Mouse (Mus musculus) spleen, adult 2 months (tissue): ENCODE data around the gene 1700013F07Rik. TPM values are rescaled to one million over a fixed set of nuclear protein-coding genes. Genes with fewer than 3 reads are reported as not detected.

Experiments
- DNase-seq, 2 experiments: peaks; one replicate each; pipeline versions ENCODE4 v3.0.0 to v3.0.0-alpha.2; 2012 to 2021; ENCODE audit warnings: low spot score in 2 of 2, low read depth in 1 of 2
- H3K27ac ChIP-seq: fragments of 200-500 bp; 2 replicates; pipeline ENCODE4 v1.5.1; 2012; ENCODE audit warnings: low read length, inconsistent platforms; ENCODE audit not compliant: insufficient read depth
- H3K27me3 ChIP-seq: fragments of 200-500 bp; 2 replicates; pipeline ENCODE4 v1.6.1; 2012; ENCODE audit warnings: mild to moderate bottlenecking, moderate library complexity, low read length, inconsistent platforms; ENCODE audit not compliant: control insufficient read depth, insufficient read depth
- H3K36me3 ChIP-seq: fragments of 200-500 bp; 2 replicates; pipeline ENCODE4 v1.6.1; 2012; ENCODE audit warnings: mild to moderate bottlenecking, low read length, inconsistent platforms; ENCODE audit not compliant: control insufficient read depth, insufficient read depth
- H3K4me1 ChIP-seq: fragments of 200-500 bp; 2 replicates; pipeline ENCODE4 v1.6.1; 2011; ENCODE audit warnings: inconsistent platforms; ENCODE audit not compliant: control insufficient read depth, insufficient read depth, insufficient read length
- H3K4me3 ChIP-seq: fragments of 200-500 bp; 2 replicates; pipeline ENCODE4 v1.5.1; 2011; ENCODE audit warnings: mild to moderate bottlenecking, inconsistent platforms; ENCODE audit not compliant: insufficient read depth, insufficient read length; ENCODE audit errors: extremely low read depth
- CTCF ChIP-seq: fragments of 200-500 bp; IDR thresholded peaks from 2 replicates; pipeline ENCODE4 v1.5.1; 2011; ENCODE audit warnings: mild to moderate bottlenecking, inconsistent platforms; ENCODE audit not compliant: insufficient read depth, insufficient read length, insufficient replicate concordance; ENCODE audit errors: extremely low read depth
- POLR2A ChIP-seq: fragments of 200-500 bp; IDR thresholded peaks from 2 replicates; pipeline ENCODE4 v1.6.1; 2011; ENCODE audit warnings: low read depth, low read length, inconsistent platforms
- WGBS: fragments of 180-500 bp; shearing (Covaris S2); methylation state at CpG from one replicate; pipeline ENCODE4 v1.1.7; 2018; 5-methylcytosine and 5-hydroxymethylcytosine counted together
- polyA plus RNA-seq: library from polyadenylated mRNA; depleted of rRNA; stranded (reverse); fragments of >200 nt; gene quantifications from 2 replicates; pipeline ENCODE4 v1.2.3, GENCODE M21; 2012

1700013F07Rik gene
- polyA plus RNA-seq, 1 experiment, result not detected

DNA sequence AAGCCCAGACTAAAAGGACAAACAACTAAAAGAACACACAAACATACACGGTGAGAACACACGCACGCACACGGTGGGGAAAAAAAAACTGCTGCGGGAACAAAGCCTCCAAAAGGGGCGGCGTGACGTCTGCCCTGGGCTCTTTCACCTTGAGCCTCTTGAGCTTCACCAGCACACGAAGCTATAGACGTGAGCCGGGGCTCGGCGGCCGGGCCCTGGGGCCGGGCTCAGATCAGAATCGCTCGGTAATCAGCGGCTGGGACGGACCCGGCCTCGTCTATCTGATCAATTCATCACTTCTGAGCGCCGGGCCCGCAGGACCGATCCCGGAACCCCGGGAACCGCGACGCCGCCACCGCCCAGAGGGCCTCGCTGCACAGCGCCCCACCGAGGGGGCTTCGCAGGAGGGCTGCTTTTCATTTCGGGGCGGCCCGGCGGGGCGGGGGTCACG, 20.2 kb downstream of the 1700013F07Rik start:
- Histone ChIP-seq H3K4me3 (peak overlapping the region; percentile 61), H3K4me1 (no peaks in the 10 kb centered on the region), H3K27me3 (no peaks in the 10 kb centered on the region), H3K36me3 (peaks cover 12% of the 10 kb centered on the region), H3K27ac (peak overlapping the region; percentile 54)
- DNase-seq, result peak in 1 of 2 experiments; percentile 8
- WGBS, result 1% methylated on average over 40 of the region's 42 CpGs
- TF ChIP-seq POLR2A (no peak), CTCF (no peak)

DNA sequence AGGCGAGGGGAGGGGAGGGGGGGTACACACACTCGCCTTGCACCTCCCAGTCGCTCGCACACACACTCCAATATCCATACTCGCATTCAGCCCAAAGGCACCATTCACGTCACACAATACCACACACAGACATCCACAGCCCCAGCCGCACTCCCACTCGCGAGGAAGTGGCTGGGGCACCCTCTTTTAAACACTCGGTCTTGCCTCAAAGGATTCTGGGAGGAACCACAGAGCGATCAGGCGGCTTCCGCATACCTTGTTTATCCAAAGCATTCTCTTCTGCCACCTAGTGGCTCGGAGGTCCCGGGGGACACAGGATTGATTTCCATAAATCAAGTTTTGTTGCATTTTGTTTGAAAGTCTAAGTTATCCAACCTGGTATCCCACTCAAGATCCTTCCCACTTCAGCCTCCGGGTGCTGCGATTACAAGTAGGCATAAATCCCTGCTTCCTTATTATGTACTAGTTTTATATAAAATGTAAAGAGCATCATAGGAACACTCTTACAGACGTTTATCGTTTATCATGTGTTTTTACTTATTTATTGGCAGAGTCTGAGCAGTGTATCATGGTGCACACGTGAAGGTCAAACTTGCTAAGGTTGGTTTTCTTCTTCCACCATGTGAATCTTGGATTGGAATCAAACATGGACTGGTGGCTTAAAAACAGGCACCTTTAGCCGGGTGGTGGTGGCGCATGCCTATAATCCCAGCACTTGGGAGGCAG, 20.8 kb downstream of the 1700013F07Rik start:
- 17% methylated on average over 22 of the region's 22 CpGs for WGBS
- no peaks in the 10 kb centered on the region for H3K27me3 ChIP-seq

GRCm38 (mm10) chr3:108557888-108558287, 23.9 kb downstream of the 1700013F07Rik start:
- Histone ChIP-seq H3K4me1 (peaks cover 2% of the 10 kb centered on the region; the same call in 1 of the 2 replicates), H3K4me3 (no peak overlapping the region), H3K36me3 (peaks cover 18% of the 10 kb centered on the region), H3K27ac (no peak overlapping the region), H3K27me3 (no peaks in the 10 kb centered on the region)
- TF ChIP-seq CTCF, result no peak
- no peak for DNase-seq
- WGBS, result 90% methylated on average over 4 of the region's 4 CpGs

More for the DNA sequence above, 20.8 kb downstream of the 1700013F07Rik start:
- H3K4me1 ChIP-seq, result no peaks in the 10 kb centered on the region
- peak overlapping the region; percentile 54 for H3K27ac ChIP-seq
- peak overlapping the region; percentile 61 for H3K4me3 ChIP-seq
- TF ChIP-seq POLR2A (peak; percentile 100), CTCF (peak; percentile 47; the same call in 1 of the 2 replicates)
- peak; percentile 92 to 93 for DNase-seq
- peaks cover 14% of the 10 kb centered on the region for H3K36me3 ChIP-seq

GRCm38 (mm10) chr3:108562133-108562730, 28.3 kb downstream of the 1700013F07Rik start, which contains the start of gene Tmem167b:
TSS of gene Tmem167b (minus strand) at chr3:108562466.
- Histone ChIP-seq H3K4me3 (peak within 1 kb of the TSS; percentile 85), H3K27me3 (no peaks in the 10 kb centered on the region), H3K36me3 (peaks cover 16% of the 10 kb centered on the region), H3K4me1 (peaks cover 2% of the 10 kb centered on the region; the same call in 1 of the 2 replicates), H3K27ac (peak within 1 kb of the TSS; percentile 89)
- TF ChIP-seq CTCF (peak; percentile 9; the same call in 1 of the 2 replicates), POLR2A (peak; percentile 52)
- under 1% methylated on average over 44 of the region's 45 CpGs for WGBS
- DNase-seq, result peak; percentile 96 to 97

DNA sequence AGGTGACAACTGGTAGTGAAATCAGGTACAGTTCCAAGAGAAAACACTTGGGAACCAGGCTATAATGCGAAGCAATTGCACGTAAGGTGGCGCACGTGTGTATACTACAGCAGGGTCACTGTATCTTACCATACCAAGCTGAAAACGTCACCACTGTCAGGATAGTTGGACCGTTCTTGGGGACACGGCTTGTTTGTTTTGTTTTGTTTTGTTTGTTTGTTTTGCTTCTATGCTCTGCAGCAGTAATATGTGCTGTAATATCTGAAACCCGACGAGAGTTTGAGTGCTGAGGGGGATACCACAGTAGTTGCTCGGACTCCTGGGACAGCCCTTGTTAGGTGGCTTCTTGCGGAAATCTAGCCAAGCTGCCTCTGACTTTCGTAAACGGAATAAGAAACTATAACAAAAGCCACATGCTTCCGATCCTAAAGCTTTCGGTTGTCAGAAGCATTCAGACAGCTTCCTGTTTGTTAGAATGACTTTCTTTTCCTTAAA, 28.9 kb downstream of the 1700013F07Rik start:
- peak; percentile 27 to 31 for DNase-seq
- H3K27ac ChIP-seq, result peak overlapping the region; percentile 77
- H3K4me1 ChIP-seq, result peaks cover 2% of the 10 kb centered on the region; the same call in 1 of the 2 replicates
- no peaks in the 10 kb centered on the region for H3K27me3 ChIP-seq
- TF ChIP-seq POLR2A (no peak), CTCF (no peak)
- H3K4me3 ChIP-seq, result peak overlapping the region; percentile 29
- peaks cover 15% of the 10 kb centered on the region for H3K36me3 ChIP-seq
- WGBS, result under 1% methylated on average over 15 of the region's 15 CpGs

DNA sequence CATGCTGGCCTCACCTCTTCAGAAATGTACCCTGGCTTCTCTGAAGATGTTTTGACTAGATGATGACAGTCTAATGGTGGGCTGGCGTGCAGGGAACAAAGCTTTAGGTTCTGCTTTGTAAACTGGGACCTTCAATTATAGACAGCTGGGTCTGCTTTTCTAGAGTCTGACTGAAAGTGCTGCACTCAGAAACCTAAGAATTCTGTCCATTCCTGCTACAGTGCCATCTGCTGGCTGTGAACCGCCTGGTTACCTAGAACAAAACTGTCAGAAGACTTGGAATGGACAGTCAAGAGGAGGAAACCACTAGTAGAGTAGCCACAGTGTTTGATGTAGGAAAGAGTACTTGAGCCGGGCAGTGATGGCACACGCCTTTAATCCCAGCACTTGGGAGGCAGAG, 29.4 kb downstream of the 1700013F07Rik start:
- WGBS, result 1% methylated on average over 4 of the region's 4 CpGs
- H3K4me1 ChIP-seq, result peaks cover 2% of the 10 kb centered on the region; the same call in 1 of the 2 replicates
- peak; percentile 64 to 80 for DNase-seq

More for the DNA sequence above, 29.4 kb downstream of the 1700013F07Rik start:
- no peaks in the 10 kb centered on the region for H3K27me3 ChIP-seq
- TF ChIP-seq POLR2A, result no peak; the same call in 1 of the 2 replicates
- TF ChIP-seq CTCF, result peak; percentile 52; the same call in 1 of the 2 replicates
- H3K36me3 ChIP-seq, result peaks cover 11% of the 10 kb centered on the region
- H3K27ac ChIP-seq, result peak overlapping the region; percentile 77
- peak overlapping the region; percentile 29; the same call in 1 of the 2 replicates for H3K4me3 ChIP-seq
